Mouse (Mus musculus): Measurements from ENCODE around the gene Jdp2.

DNA sequence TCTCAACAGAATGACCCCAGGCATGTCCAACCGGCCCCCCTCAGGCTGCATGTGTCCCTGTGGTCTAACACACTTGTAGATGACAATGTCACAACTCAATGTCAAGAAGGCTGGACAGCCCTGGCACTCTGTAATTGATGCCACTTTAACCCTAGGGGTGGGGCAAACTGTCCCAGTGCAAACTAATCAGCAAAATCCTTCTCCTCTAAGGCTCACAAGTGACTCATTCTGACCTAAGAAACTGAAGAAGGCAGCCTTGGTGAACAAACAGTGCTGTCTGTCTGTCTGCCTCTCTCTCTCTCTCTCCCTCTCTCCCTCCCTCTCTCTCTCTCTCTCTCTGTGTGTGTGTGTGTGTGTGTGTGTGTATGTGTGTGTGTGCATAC is 28.7 kb upstream of the Jdp2 start:
- TF ChIP-seq POLR2A (IDR thresholded peaks at IDR 0.05; ENCODE audit: low read depth, low read length), result no peak
- no peak for TF ChIP-seq CTCF (IDR thresholded peaks at IDR 0.05; ENCODE audit: extremely low read depth, insufficient read depth, insufficient read length, insufficient replicate concordance)

All from spleen, adult 2 months (tissue).